Mouse (Mus musculus) MEL (cell line): Measurements from ENCODE around the gene Tmed9. TPM values are rescaled to one million over a fixed set of nuclear protein-coding genes. Genes with fewer than 3 reads are reported as not detected.
A peak's percentile ranks its signal among the peaks of the same experiment; 100 is the strongest.
"Not testable (repeated sequence)": the region's sequence is repeated elsewhere in the genome, so short reads cannot be mapped to it uniquely, and the experiment has no call there.

ENCODE experiments used
- DNase-seq: peaks from one replicate; pipeline ENCODE4 v3.0.0; 2011; ENCODE audit warnings: low read depth, low spot score
- H3K27ac ChIP-seq: 2 replicates; pipeline ENCODE4 v1.5.1; 2012; ENCODE audit warnings: low read depth, mild to moderate bottlenecking, control low read depth, low read length, moderate library complexity; ENCODE audit not compliant: control insufficient read depth
- H3K27me3 ChIP-seq, 2 experiments: fragments of 150-350 bp in 1 of 2; sonication (generic) in 1 of 2; 2 replicates each; pipeline ENCODE4 v1.6.1; 2012; ENCODE audit warnings: low read length in 2 of 2, mild to moderate bottlenecking in 2 of 2, improper control_type of control experiment in 1 of 2, moderate library complexity in 1 of 2; ENCODE audit not compliant: insufficient read depth in 2 of 2, control insufficient read depth in 1 of 2
- H3K36me3 ChIP-seq, 2 experiments: 2 replicates each; pipeline ENCODE4 v1.6.1; 2012 to 2014; ENCODE audit warnings: low read length in 2 of 2, improper control_type of control experiment in 1 of 2, inconsistent platforms in 1 of 2, mild to moderate bottlenecking in 1 of 2; ENCODE audit not compliant: insufficient read depth in 2 of 2, control insufficient read depth in 1 of 2
- H3K4me1 ChIP-seq, 2 experiments: fragments of 150-350 bp in 1 of 2; sonication (generic) in 1 of 2; 2 replicates each; pipeline ENCODE4 v1.6.1; 2012; ENCODE audit warnings: low read length in 2 of 2, improper control_type of control experiment in 1 of 2, mild to moderate bottlenecking in 1 of 2; ENCODE audit not compliant: insufficient read depth in 2 of 2, control insufficient read depth in 1 of 2
- H3K4me3 ChIP-seq, 2 experiments: fragments of 150-350 bp in 1 of 2; sonication (generic) in 1 of 2; 2 replicates each; pipeline ENCODE4 v1.5.1; 2012; ENCODE audit warnings: low read depth in 2 of 2, low read length in 2 of 2, mild to moderate bottlenecking in 2 of 2, moderate library complexity in 2 of 2, control low read depth in 1 of 2, improper control_type of control experiment in 1 of 2; ENCODE audit not compliant: control insufficient read depth in 1 of 2, insufficient read depth in 1 of 2
- H3K79me2 ChIP-seq: 2 replicates; pipeline ENCODE4 v1.6.1; 2012; ENCODE audit warnings: mild to moderate bottlenecking, low read length, moderate library complexity; ENCODE audit not compliant: control insufficient read depth, poor library complexity, insufficient read depth
- H3K9ac ChIP-seq: 2 replicates; pipeline ENCODE4 v1.6.1; 2012; ENCODE audit warnings: low read depth, mild to moderate bottlenecking, control low read depth, low read length, moderate library complexity; ENCODE audit not compliant: control insufficient read depth, poor library complexity, severe bottlenecking
- H3K9me3 ChIP-seq: fragments of 150-350 bp; sonication (generic); replicated peaks from 2 replicates; pipeline ENCODE4 v1.6.1; 2012; ENCODE audit warnings: mild to moderate bottlenecking, low read length, improper control_type of control experiment, moderate library complexity; ENCODE audit not compliant: insufficient read depth
- CHD1 ChIP-seq: IDR thresholded peaks from 2 replicates; pipeline ENCODE4 v1.6.1; 2012; ENCODE audit warnings: low read depth, mild to moderate bottlenecking, inconsistent platforms, low read length, improper control_type of control experiment
- CTCF ChIP-seq, 3 experiments: IDR thresholded peaks in 2 of 3; conservative IDR thresholded peaks in 1 of 3; 2 replicates each; pipeline ENCODE4 v1.5.1; 2011 to 2012; ENCODE audit warnings: low read length in 3 of 3, low read depth in 2 of 3, mild to moderate bottlenecking in 2 of 3, improper control_type of control experiment in 1 of 3, inconsistent platforms in 1 of 3, mixed read lengths in 1 of 3, moderate library complexity in 1 of 3; ENCODE audit not compliant: control insufficient read depth in 1 of 3, insufficient read depth in 1 of 3, poor library complexity in 1 of 3, severe bottlenecking in 1 of 3
- GATA1 ChIP-seq: IDR thresholded peaks from 2 replicates; pipeline ENCODE4 v1.6.1; 2011; ENCODE audit warnings: low read depth, low read length, improper control_type of control experiment
- MXI1 ChIP-seq: IDR thresholded peaks from 2 replicates; pipeline ENCODE4 v1.6.1; 2011; ENCODE audit warnings: mild to moderate bottlenecking, low read depth, low read length, improper control_type of control experiment
- POLR2AphosphoS2 ChIP-seq: IDR thresholded peaks from 2 replicates; pipeline ENCODE4 v1.6.1; 2011; ENCODE audit warnings: low read length, improper control_type of control experiment
- RAD21 ChIP-seq: IDR thresholded peaks from 2 replicates; pipeline ENCODE4 v1.6.1; 2011; ENCODE audit warnings: mild to moderate bottlenecking, low read depth, low read length, improper control_type of control experiment
- SIN3A ChIP-seq: IDR thresholded peaks from 2 replicates; pipeline ENCODE4 v1.6.1; 2012; ENCODE audit warnings: low read length, improper control_type of control experiment, inconsistent platforms
- SMC3 ChIP-seq: IDR thresholded peaks from 2 replicates; pipeline ENCODE4 v1.6.1; 2011; ENCODE audit warnings: low read depth, low read length, improper control_type of control experiment
- ZC3H11A ChIP-seq: IDR thresholded peaks from 2 replicates; pipeline ENCODE4 v1.6.1; 2012; ENCODE audit warnings: low read depth, mild to moderate bottlenecking, inconsistent platforms, low read length, improper control_type of control experiment
- ZNF384 ChIP-seq: IDR thresholded peaks from 2 replicates; pipeline ENCODE4 v1.6.1; 2012; ENCODE audit warnings: low read depth, mild to moderate bottlenecking, inconsistent platforms, low read length, improper control_type of control experiment
- polyA plus RNA-seq, 2 experiments: library from polyadenylated mRNA; stranded (reverse) in 1 of 2; unstranded in 1 of 2; fragments of >175 nt in 1 of 2; fragments of >200 nt in 1 of 2; gene quantifications; 2 replicates each; pipeline versions ENCODE4 v1.2.1 to v1.2.4; 2012; ENCODE audit warnings: low replicate concordance in 2 of 2, low read depth in 1 of 2; ENCODE audit not compliant: insufficient read length in 2 of 2, insufficient read depth in 1 of 2, missing spikeins in 1 of 2
- total RNA-seq: library from RNA; depleted of rRNA; stranded (reverse); fragments of 300-350 nt; gene quantifications from 2 replicates; pipeline ENCODE4 v1.2.3, GENCODE M21; 2012

Gene Tmed9
- total and polyA plus RNA-seq, 3 experiments, result 218 to 222 TPM; not detected in 1

GRCm38 (mm10) chr13:55635146-55635571 lies 61.6 kb downstream of the Tmed9 start:
- DNase-seq, result peak; percentile 49
- peak overlapping the region; percentile 49 for H3K27ac ChIP-seq
- peaks cover 11 to 16% of the 10 kb centered on the region in 2 experiments for H3K36me3 ChIP-seq

DNA sequence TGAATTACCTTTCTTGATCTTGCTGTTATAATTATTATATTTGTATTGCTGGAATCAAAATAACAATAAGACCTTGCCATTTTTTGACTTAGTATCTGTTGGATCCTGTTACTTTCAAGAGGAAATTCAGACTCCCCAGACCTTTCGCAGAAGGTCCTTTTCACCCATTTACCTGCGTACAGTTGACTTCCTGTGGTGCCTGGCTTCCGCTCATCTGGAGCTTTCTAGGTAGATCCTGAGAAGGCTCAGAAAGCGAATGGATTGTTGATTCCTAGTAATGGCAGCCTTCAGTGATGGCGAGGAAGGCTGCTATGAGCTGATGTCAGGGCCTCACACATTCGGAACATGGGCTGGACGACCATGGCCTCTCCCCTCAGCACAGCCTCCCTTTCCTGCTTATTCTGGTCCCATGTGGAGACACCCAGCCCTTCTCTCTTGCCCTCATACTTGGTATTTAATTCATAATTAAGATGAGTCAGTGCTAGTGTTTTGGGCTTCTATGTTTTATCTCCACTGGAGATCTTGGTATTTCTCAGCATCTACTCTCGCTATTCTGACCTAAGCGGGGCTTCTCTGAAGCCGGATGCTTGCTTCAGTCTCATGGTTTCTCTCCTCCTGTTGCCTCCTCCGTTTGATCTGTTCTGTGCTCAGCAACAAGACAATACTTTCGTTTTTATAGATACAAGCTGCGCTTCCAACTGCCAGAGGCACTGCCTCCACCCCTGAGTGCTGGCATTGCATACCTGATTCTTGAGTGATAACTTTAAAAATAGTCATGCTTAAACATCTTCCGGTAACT lies 62.9 kb downstream of the Tmed9 start:
- no peak overlapping the region; a peak in 1 of 4 replicates for H3K4me3 ChIP-seq
- peaks cover 31% of the 10 kb centered on the region for H3K79me2 ChIP-seq
- H3K9ac ChIP-seq, result peak overlapping the region; percentile 16; the same call in 1 of the 2 replicates
- H3K27me3 ChIP-seq, result no peaks in the 10 kb centered on the region
- H3K9me3 ChIP-seq, result no peaks in the 10 kb centered on the region
- DNase-seq, result no peak
- peaks cover 11 to 21% of the 10 kb centered on the region in 2 experiments for H3K36me3 ChIP-seq
- H3K27ac ChIP-seq, result no peak overlapping the region
- peak; percentile 49; the same call in 1 of the 2 replicates for TF ChIP-seq GATA1
- TF ChIP-seq POLR2AphosphoS2, result no peak
- H3K4me1 ChIP-seq, result peaks cover 0 to 6% of the 10 kb centered on the region in 2 experiments; a peak in 2 of 4 replicates

More at GRCm38 (mm10) chr13:55635146-55635571, 61.6 kb downstream of the Tmed9 start:
- H3K9me3 ChIP-seq, result no peaks in the 10 kb centered on the region
- H3K4me1 ChIP-seq, result peaks cover 0 to 6% of the 10 kb centered on the region in 2 experiments; a peak in 2 of 4 replicates
- H3K4me3 ChIP-seq, result peak overlapping the region; percentile 95 to 97
- peak overlapping the region; percentile 95 for H3K9ac ChIP-seq
- H3K27me3 ChIP-seq, result no peaks in the 10 kb centered on the region
- H3K79me2 ChIP-seq, result peaks cover 24% of the 10 kb centered on the region
- TF ChIP-seq CHD1 (0 out of 2 replicates have a peak, but pooled peaks have one; percentile 38), SIN3A (no peak; the same call in 1 of the 2 replicates), MXI1 (peak; percentile 66)

- H3K9ac ChIP-seq, H3K9me3 ChIP-seq, H3K27me3 ChIP-seq, H3K4me1 ChIP-seq, H3K27ac ChIP-seq, H3K4me3 ChIP-seq: not testable (repeated sequence)
- TF ChIP-seq ZC3H11A (peak; percentile 34; the same call in 1 of the 2 replicates), ZNF384 (peak; percentile 75), SMC3 (peak; percentile 63), RAD21 (peak; percentile 53), CTCF (IDR thresholded peaks at IDR 0.05 in 2 of 3, conservative IDR thresholded peaks at IDR 0.05 in 1 of 3; ENCODE audit: control insufficient read depth in 1 of 3, insufficient read depth in 1 of 3, low read depth in 2 of 3, low read length in 3 of 3, poor library complexity in 1 of 3, severe bottlenecking in 1 of 3) (peak; percentile 80 to 86 (median 84))
- peaks cover 34% of the 10 kb centered on the region for H3K79me2 ChIP-seq
- DNase-seq, result peak; percentile 78
- H3K36me3 ChIP-seq, result peaks cover 11 to 29% of the 10 kb centered on the region in 2 experiments
These were observed 66.9 kb downstream of the Tmed9 start for GRCm38 (mm10) chr13:55640480-55640879.
